Mouse (Mus musculus) myocyte (in vitro differentiated cells): ENCODE results near the gene Cutc. TPM values are rescaled to one million over a fixed set of nuclear protein-coding genes. Genes with fewer than 3 reads are reported as not detected.

Source experiments
- H3K27me3 ChIP-seq: one replicate; pipeline ENCODE4 v1.6.1; 2011; ENCODE audit not compliant: control insufficient read depth, insufficient read depth, insufficient read length
- H3K36me3 ChIP-seq: one replicate; pipeline ENCODE4 v1.6.1; 2011; ENCODE audit not compliant: control insufficient read depth, insufficient read depth
- H3K4me2 ChIP-seq: one replicate; pipeline ENCODE4 v1.6.1; 2011; ENCODE audit warnings: low read depth, control low read depth
- H3K4me3 ChIP-seq: one replicate; pipeline ENCODE4 v1.5.1; 2011; ENCODE audit warnings: mild to moderate bottlenecking, control low read depth, moderate library complexity
- H3K79me2 ChIP-seq: one replicate; pipeline ENCODE4 v1.6.1; 2011; ENCODE audit not compliant: control insufficient read depth, insufficient read depth
- H3ac ChIP-seq: one replicate; pipeline ENCODE4 v1.6.1; 2011; ENCODE audit not compliant: control insufficient read depth, insufficient read length
- CEBPB ChIP-seq: IDR thresholded peaks from 2 replicates; pipeline ENCODE4 v1.6.1; 2011; ENCODE audit warnings: mild to moderate bottlenecking, moderate library complexity; ENCODE audit not compliant: poor library complexity, insufficient read depth, severe bottlenecking
- E2F4 ChIP-seq: IDR thresholded peaks from one replicate; pipeline ENCODE4 v1.6.1; 2011; ENCODE audit warnings: mild to moderate bottlenecking, control low read depth, moderate library complexity; ENCODE audit not compliant: insufficient read depth
- MAX ChIP-seq: IDR thresholded peaks from one replicate; pipeline ENCODE4 v1.6.1; 2011; ENCODE audit warnings: low read depth, mild to moderate bottlenecking, control low read depth
- MYOD1 ChIP-seq, 3 experiments: IDR thresholded peaks; one replicate each; pipeline ENCODE4 v1.6.1; 2011; ENCODE audit warnings: control low read depth in 2 of 3, low read depth in 2 of 3, mild to moderate bottlenecking in 2 of 3, moderate library complexity in 1 of 3; ENCODE audit not compliant: insufficient read length in 2 of 3, control insufficient read depth in 1 of 3
- MYOG ChIP-seq, 3 experiments: IDR thresholded peaks; one replicate each; pipeline ENCODE4 v1.6.1; 2011; ENCODE audit warnings: control low read depth in 2 of 3, low read depth in 2 of 3, mild to moderate bottlenecking in 2 of 3; ENCODE audit not compliant: insufficient read length in 2 of 3, control insufficient read depth in 1 of 3, insufficient read depth in 1 of 3
- POLR2A ChIP-seq: IDR thresholded peaks from one replicate; pipeline ENCODE4 v1.6.1; 2011; ENCODE audit warnings: low read depth, mild to moderate bottlenecking, control low read depth, moderate library complexity; ENCODE audit not compliant: insufficient read length
- POLR2AphosphoS2 ChIP-seq: IDR thresholded peaks from one replicate; pipeline ENCODE4 v1.6.1; 2011; ENCODE audit warnings: low read depth, control low read depth; ENCODE audit not compliant: insufficient read length
- REST ChIP-seq: IDR thresholded peaks from one replicate; pipeline ENCODE4 v1.6.1; 2011; ENCODE audit warnings: mild to moderate bottlenecking, control low read depth, moderate library complexity; ENCODE audit not compliant: insufficient read depth, insufficient read length
- SRF ChIP-seq: IDR thresholded peaks from one replicate; pipeline ENCODE4 v1.6.1; 2011; ENCODE audit warnings: low read depth; ENCODE audit not compliant: control insufficient read depth, insufficient read length
- TCF12 ChIP-seq: IDR thresholded peaks from one replicate; pipeline ENCODE4 v1.6.1; 2011; ENCODE audit warnings: mild to moderate bottlenecking, control low read depth; ENCODE audit not compliant: poor library complexity, insufficient read depth, severe bottlenecking
- TCF3 ChIP-seq: IDR thresholded peaks from one replicate; pipeline ENCODE4 v1.6.1; 2011; ENCODE audit warnings: low read depth, control low read depth; ENCODE audit not compliant: insufficient read length
- USF1 ChIP-seq: IDR thresholded peaks from one replicate; pipeline ENCODE4 v1.6.1; 2011; ENCODE audit warnings: low read depth, mild to moderate bottlenecking, control low read depth, moderate library complexity
- polyA plus RNA-seq: library from polyadenylated mRNA; unstranded; fragments of >200 nt; fragmentation: generic; extraction: Trizol; gene quantifications from one replicate; pipeline ENCODE4 v1.2.1, GENCODE M21; 2012; ENCODE audit warnings: missing spikeins

The Cutc gene
- polyA plus RNA-seq, 1 experiment = 5.1 TPM

DNA sequence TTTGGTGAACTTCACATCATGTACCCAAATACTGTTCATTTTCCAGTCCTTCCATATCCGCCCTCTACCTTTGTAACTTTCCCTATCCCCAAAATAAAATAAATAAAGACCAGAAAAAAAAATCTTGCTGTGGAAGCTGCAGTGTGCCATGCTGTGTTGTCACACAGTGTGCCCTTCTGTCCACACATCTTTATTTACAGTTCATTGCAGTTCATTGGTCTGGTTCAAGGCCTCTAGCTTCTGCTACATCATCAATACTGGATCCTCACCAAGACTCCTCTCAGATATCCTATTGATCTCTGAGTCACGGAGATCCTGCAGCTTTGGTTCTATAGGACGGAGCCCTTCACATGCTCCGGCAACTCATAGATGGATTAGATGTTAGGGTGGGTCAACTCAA is 39.7 kb downstream of the Cutc start:
- no peak overlapping the region for H3K4me2 ChIP-seq
- TF ChIP-seq E2F4 = no peak
- TF ChIP-seq USF1 = no peak
- TF ChIP-seq REST = no peak
- no peak for TF ChIP-seq POLR2A
- no peak for TF ChIP-seq MAX
- no peak for TF ChIP-seq MYOD1 (IDR thresholded peaks at IDR 0.05; ENCODE audit: control insufficient read depth in 1 of 3, insufficient read length in 2 of 3, low read depth in 2 of 3)
- TF ChIP-seq CEBPB = no peak
- no peak for TF ChIP-seq POLR2AphosphoS2
- no peak for TF ChIP-seq TCF12
- no peak for TF ChIP-seq TCF3
- TF ChIP-seq MYOG (IDR thresholded peaks at IDR 0.05; ENCODE audit: control insufficient read depth in 1 of 3, insufficient read depth in 1 of 3, insufficient read length in 2 of 3, low read depth in 2 of 3) = no peak
- H3K4me3 ChIP-seq = no peak overlapping the region
- no peaks in the 10 kb centered on the region for H3K36me3 ChIP-seq
- H3K79me2 ChIP-seq = no peaks in the 10 kb centered on the region
- peaks cover 8% of the 10 kb centered on the region for H3K27me3 ChIP-seq
- H3ac ChIP-seq = no peak overlapping the region

DNA sequence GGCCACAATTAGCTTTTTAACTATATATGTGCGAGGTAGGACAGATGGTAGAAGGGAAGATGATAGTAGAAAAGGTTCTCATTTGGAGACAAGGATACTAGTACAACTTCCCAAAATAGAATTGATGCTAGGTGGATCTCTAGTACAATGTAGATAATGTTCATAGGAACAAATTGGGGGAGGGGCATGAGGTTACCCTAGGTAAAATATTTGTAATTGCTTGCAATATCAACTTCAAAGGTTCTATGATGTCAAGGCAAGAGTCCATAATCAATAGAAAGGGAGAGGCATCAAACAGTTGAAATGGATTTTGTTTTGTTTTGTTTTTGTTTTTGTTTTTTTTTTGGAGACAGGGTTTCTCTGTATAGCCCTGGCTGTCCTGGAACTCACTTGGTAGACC is 41.2 kb downstream of the Cutc start:
- Histone ChIP-seq H3ac (no peak overlapping the region), H3K79me2 (no peaks in the 10 kb centered on the region), H3K4me2 (no peak overlapping the region), H3K4me3 (no peak overlapping the region), H3K36me3 (no peaks in the 10 kb centered on the region), H3K27me3 (peaks cover 9% of the 10 kb centered on the region)
- TF ChIP-seq E2F4 (no peak), SRF (no peak), CEBPB (no peak), TCF12 (no peak), USF1 (no peak), TCF3 (no peak), REST (no peak), MAX (no peak), MYOD1 (IDR thresholded peaks at IDR 0.05; ENCODE audit: control insufficient read depth in 1 of 3, insufficient read length in 2 of 3, low read depth in 2 of 3) (no peak), MYOG (IDR thresholded peaks at IDR 0.05; ENCODE audit: control insufficient read depth in 1 of 3, insufficient read depth in 1 of 3, insufficient read length in 2 of 3, low read depth in 2 of 3) (no peak), POLR2A (no peak), POLR2AphosphoS2 (no peak)

DNA sequence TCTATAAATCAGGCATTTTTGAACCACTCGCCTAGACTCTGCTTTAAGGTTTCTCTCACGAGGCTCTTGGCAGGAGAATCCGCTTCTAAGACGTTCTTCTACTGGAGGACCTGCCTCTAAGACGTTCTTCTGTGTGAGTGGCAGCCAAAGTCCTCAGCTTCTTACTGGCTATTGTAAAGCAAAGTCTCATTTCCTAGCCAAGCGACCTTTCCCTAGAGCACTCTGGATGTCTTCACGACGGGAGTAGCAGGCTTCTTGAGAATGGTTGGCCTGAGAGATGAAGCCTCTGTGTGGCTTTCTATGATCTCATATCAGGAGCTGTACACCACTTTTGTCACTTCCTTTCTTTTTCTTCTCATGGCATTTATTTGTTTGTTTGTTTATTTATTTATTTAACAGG is 42.7 kb downstream of the Cutc start:
- H3K27me3 ChIP-seq = peaks cover 9% of the 10 kb centered on the region
- no peak overlapping the region for H3K4me3 ChIP-seq

DNA sequence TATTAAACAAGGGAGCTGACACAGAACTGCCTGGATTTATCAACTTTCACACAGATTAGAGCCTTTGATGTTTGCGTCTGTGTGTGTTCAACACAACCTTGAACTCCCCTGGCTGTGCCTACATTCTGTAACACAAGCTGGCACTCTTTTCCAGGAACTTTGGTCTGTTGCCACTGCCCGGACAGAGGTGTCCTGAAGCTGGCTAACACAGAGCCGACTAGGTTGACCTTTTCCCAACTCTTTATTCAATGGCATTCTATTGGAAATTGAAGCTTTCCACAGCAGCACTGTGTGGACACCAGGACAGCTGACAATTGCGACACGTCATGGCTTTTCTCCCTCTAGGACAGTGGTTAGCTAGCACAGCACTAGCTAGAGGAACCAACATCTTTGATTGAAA is 44.4 kb downstream of the Cutc start:
- Histone ChIP-seq H3K27me3 (peaks cover 21% of the 10 kb centered on the region), H3ac (no peak overlapping the region), H3K79me2 (no peaks in the 10 kb centered on the region), H3K4me3 (no peak overlapping the region), H3K36me3 (no peaks in the 10 kb centered on the region), H3K4me2 (no peak overlapping the region)
- TF ChIP-seq E2F4 (no peak), POLR2AphosphoS2 (no peak)

More for the DNA sequence above, 42.7 kb downstream of the Cutc start:
- Histone ChIP-seq H3K79me2 (no peaks in the 10 kb centered on the region), H3ac (no peak overlapping the region), H3K4me2 (no peak overlapping the region), H3K36me3 (no peaks in the 10 kb centered on the region)
- no peak for TF ChIP-seq POLR2AphosphoS2
- TF ChIP-seq MYOD1 (IDR thresholded peaks at IDR 0.05; ENCODE audit: control insufficient read depth in 1 of 3, insufficient read length in 2 of 3, low read depth in 2 of 3) = no peak

DNA sequence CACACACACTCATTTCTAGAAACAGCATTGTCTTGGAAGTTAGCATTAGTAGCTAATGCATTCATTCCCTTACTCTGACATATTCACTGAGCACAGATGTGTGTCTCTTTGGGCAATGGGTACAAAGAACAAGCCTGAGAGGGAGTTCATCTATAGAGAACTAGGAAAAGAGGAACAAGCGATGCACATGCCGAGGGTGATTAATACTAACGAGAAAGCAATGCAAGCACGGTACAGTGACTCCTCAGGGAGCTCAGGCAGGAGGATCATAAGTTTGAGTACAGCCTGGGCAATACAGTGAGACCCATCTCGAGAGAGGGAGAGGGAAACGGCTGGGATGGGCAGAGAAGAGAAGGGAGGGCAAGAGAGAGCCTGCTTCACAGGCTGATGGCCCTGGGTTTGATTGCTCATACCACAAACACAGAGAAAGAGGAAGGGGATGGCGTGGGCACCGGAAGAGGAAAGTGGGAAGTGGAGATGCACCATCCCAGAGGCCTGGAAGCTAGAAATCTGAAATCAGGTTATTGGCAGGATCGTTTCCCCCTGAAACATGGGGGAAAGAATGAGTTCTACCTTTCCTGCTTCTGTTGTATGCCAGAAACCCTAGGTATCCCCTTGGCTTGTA is 48.7 kb downstream of the Cutc start:
- TF ChIP-seq MAX (no peak), REST (no peak), SRF (no peak), MYOD1 (IDR thresholded peaks at IDR 0.05; ENCODE audit: control insufficient read depth in 1 of 3, insufficient read length in 2 of 3, low read depth in 2 of 3) (no peak), TCF12 (no peak), USF1 (no peak), CEBPB (no peak), POLR2AphosphoS2 (no peak), POLR2A (no peak), MYOG (IDR thresholded peaks at IDR 0.05; ENCODE audit: control insufficient read depth in 1 of 3, insufficient read depth in 1 of 3, insufficient read length in 2 of 3, low read depth in 2 of 3) (no peak), E2F4 (no peak), TCF3 (no peak)
- H3K79me2 ChIP-seq = no peaks in the 10 kb centered on the region
- H3ac ChIP-seq = no peak overlapping the region
- H3K4me3 ChIP-seq = no peak overlapping the region
- H3K36me3 ChIP-seq = no peaks in the 10 kb centered on the region
- peaks cover 53% of the 10 kb centered on the region for H3K27me3 ChIP-seq
- no peak overlapping the region for H3K4me2 ChIP-seq
